ENCODE assay signal across 8 mouse cellular contexts in the genomic region with DNA sequence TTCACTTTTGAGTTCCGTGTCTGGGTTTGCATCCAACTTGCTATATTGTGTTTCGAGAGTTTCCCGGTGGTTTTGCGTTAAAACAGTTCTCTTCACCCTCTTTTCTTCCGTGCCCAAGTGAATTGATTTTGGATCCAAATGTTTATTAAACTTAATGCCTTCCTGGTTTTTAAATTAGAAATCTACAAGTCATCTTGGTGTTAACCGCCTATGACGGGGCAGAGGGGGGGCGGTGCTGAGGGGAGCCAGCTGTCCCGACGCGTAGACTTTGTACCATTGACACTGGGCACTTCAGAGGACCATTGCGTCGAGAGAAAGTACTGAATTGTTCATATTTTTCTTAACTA.
A peak's percentile ranks its signal among the peaks of the same experiment; 100 is the strongest.
DNase-seq lines count a peak whose midpoint lies in the region; ATAC-seq and TF ChIP-seq lines count a peak whose summit lies in the region.

No protein-coding gene starts in this region.

- peak; percentile 71 for DNase-seq in T-cell, adult 2 months (ENCODE audit: low spot score)
- DNase-seq in heart, postnatal 4 days: peak; percentile 69
- DNase-seq in limb, embryonic 11.5 days (ENCODE audit: low spot score): peak; percentile 69
- DNase-seq in midbrain, embryonic 10.5 days (ENCODE audit: low spot score): peak; percentile 58
- peak; percentile 53 to 57 for DNase-seq in thymus, postnatal 10 days (ENCODE audit: low spot score in 2 of 2)
- DNase-seq in layer of hippocampus, adult 9-11 months: no peak

- peaks cover 67% of the 10 kb centered on the region for H3K79me2 ChIP-seq in C2C12 (ENCODE audit: control insufficient read depth, insufficient read depth)

- peak overlapping the region; percentile 68 for H3K9ac ChIP-seq in limb, embryonic 11.5 days (ENCODE audit: low read length)

- no peak for TF ChIP-seq CTCF in C2C12 (IDR thresholded peaks at IDR 0.05; ENCODE audit: control insufficient read depth, insufficient read depth, insufficient read length)

- H3K4me2 ChIP-seq in limb, embryonic 11.5 days (ENCODE audit: low read depth, severe bottlenecking): peak overlapping the region; percentile 58

- H3K27ac ChIP-seq in limb, embryonic 11.5 days (replicated peaks; ENCODE audit: low read depth, low read length): peak overlapping the region; percentile 86
- peak overlapping the region; percentile 97 for H3K27ac ChIP-seq in midbrain, embryonic 10.5 days (replicated peaks)

- H3K27me3 ChIP-seq in C2C12 (ENCODE audit: control insufficient read depth, insufficient read depth, insufficient read length): no peaks in the 10 kb centered on the region
- no peaks in the 10 kb centered on the region for H3K27me3 ChIP-seq in limb, embryonic 11.5 days (ENCODE audit: control insufficient read depth, insufficient read depth, low read length)
- H3K27me3 ChIP-seq in midbrain, embryonic 10.5 days (ENCODE audit: low read depth, poor library complexity, severe bottlenecking): no peaks in the 10 kb centered on the region

- H3K36me3 ChIP-seq in C2C12 (ENCODE audit: control insufficient read depth, insufficient read depth): no peaks in the 10 kb centered on the region
- no peaks in the 10 kb centered on the region for H3K36me3 ChIP-seq in limb, embryonic 11.5 days (ENCODE audit: control insufficient read depth, insufficient read depth, low read length)
- H3K36me3 ChIP-seq in midbrain, embryonic 10.5 days: no peaks in the 10 kb centered on the region

- H3K4me3 ChIP-seq in C2C12 (ENCODE audit: insufficient read depth, poor library complexity, severe bottlenecking): peak overlapping the region; percentile 54
- H3K4me3 ChIP-seq in limb, embryonic 11.5 days (ENCODE audit: low read depth, low read length): peak overlapping the region; percentile 54
- peak overlapping the region; percentile 91 for H3K4me3 ChIP-seq in midbrain, embryonic 10.5 days

- H3K79me3 ChIP-seq in C2C12 (ENCODE audit: low read depth): peaks cover 49% of the 10 kb centered on the region

- peak overlapping the region; percentile 85 for H3ac ChIP-seq in C2C12 (ENCODE audit: control insufficient read depth, insufficient read length, low read depth)

- peak; percentile 61 for ATAC-seq in erythroblast, adult 5-6 weeks (replicated peaks; ENCODE audit: low FRiP score, poor library complexity, severe bottlenecking)
- ATAC-seq in limb, embryonic 11.5 days (ENCODE audit: insufficient number of reproducible peaks, low FRiP score, low TSS enrichment, low read depth): no peak

- peaks cover 15% of the 10 kb centered on the region for H3K4me1 ChIP-seq in limb, embryonic 11.5 days (ENCODE audit: control insufficient read depth, insufficient read depth, low read length)
- peaks cover 46% of the 10 kb centered on the region for H3K4me1 ChIP-seq in midbrain, embryonic 10.5 days

- H3K9me3 ChIP-seq in limb, embryonic 11.5 days (ENCODE audit: control insufficient read depth, low read length): no peaks in the 10 kb centered on the region
- no peaks in the 10 kb centered on the region for H3K9me3 ChIP-seq in midbrain, embryonic 10.5 days (replicated peaks)

- under 1% methylated on average over 13 of the region's 13 CpGs for WGBS in limb, embryonic 11.5 days
- under 1% methylated on average over 13 of the region's 13 CpGs for WGBS in midbrain, embryonic 10.5 days

TF ChIP-seq in C2C12, 6 proteins besides CTCF, POLR2A, EP300 and RAD21:
- no peak for TF ChIP-seq USF1 (IDR thresholded peaks at IDR 0.05; ENCODE audit: low read depth)
- no peak for TF ChIP-seq MAX (IDR thresholded peaks at IDR 0.05)
- TF ChIP-seq MYOG (IDR thresholded peaks at IDR 0.05; ENCODE audit: control insufficient read depth, extremely low read depth, insufficient read length): no peak
- no peak for TF ChIP-seq FOSL1 (IDR thresholded peaks at IDR 0.05; ENCODE audit: insufficient read depth, low read length, poor library complexity, severe bottlenecking)
- TF ChIP-seq CEBPB (IDR thresholded peaks at IDR 0.05; ENCODE audit: low read depth): no peak
- peak; percentile 12 for TF ChIP-seq MYOD1 (IDR thresholded peaks at IDR 0.05; ENCODE audit: control insufficient read depth, insufficient read length, low read depth)
